Mouse (Mus musculus) layer of hippocampus, postnatal 10 days (tissue): ENCODE measurements around the gene Clta. TPM values are rescaled to one million over a fixed set of nuclear protein-coding genes. Genes with fewer than 3 reads are reported as not detected.

Experiments used
- DNase-seq, 2 experiments: peaks; one replicate each; pipeline ENCODE4 v3.0.0; 2021; ENCODE audit warnings: low spot score in 2 of 2
- long read RNA-seq: library from polyadenylated mRNA; stranded (forward); transcript quantifications from one replicate; pipeline ENCODE4 v2.0.0, GENCODE M21; 2023
- total RNA-seq, 2 experiments: library from RNA; stranded (reverse); gene quantifications; 2 replicates each; pipeline ENCODE4 v1.2.3; 2021

Gene Clta
- 100 to 1,000 TPM; 325 to 347 TPM for total RNA-seq
- long read RNA-seq, transcript Clta-205 (7 exons, 1,135 nt), result major isoform, 124 of 250 reads
- long read RNA-seq, transcript Clta-204 (6 exons, 1,099 nt), result minor isoform, 58 of 250 reads
- long read RNA-seq, transcript Clta-203 (6 exons, 1,121 nt), result minor isoform, 5 of 250 reads
- long read RNA-seq, transcript Clta-206 (5 exons, 1,079 nt), result minor isoform, 34 of 250 reads
- long read RNA-seq, partial matches to known transcripts, result 12 of 250 reads
- long read RNA-seq, other reads (novel, unspliced or antisense), result 15 of 250 reads

DNA sequence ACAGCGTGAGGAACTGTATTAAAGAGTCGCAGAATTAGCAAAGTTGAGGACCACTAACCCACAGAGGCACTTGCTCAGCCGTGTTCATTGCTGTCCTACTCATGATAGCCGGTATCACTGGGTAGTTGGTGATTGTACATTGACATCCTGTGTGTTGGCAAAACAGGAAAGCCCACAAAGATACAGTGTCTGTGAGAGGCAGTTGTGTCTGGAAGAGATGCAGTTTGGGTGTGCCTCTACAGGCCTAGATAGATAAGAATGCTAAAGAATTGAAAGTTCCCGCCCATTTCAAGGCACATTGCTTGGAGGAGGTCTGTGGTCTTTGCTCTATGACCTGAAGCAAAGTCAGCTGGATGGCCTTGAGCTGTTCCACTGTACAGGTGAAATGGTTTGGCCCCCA, at the start of gene Clta:
TSS of gene Clta (plus strand) at position 327 of the 400 bp plus-strand sequence.
- DNase-seq, result no peak

DNA sequence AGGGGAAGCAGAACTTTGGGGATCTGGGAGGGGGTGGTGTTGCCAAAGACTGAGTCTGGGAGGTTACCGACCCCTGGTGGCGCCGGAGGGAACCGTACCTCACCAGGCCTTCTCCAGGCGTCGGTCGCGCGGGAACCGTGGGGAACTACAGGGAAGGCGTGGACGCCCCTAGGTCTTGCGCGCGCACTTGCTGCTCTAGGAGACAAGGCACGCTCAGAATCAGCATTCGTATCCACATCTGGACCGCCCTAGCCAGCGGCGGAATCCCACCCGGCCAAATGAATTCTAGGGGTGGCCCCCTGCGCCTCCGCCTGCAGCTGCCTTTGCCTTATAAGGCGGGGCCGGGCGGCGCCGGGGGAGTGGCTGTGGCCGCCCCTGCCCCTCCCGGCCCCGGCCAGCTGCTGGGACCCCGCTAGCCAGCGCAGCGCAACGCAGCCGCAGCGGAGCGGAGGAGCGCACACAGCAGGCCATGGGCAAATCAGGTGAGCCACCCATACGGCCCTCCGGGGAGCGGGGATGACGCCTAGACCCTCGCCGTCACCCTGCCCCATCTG, 46.9 kb upstream of the Clta start, which contains the start of gene Glipr2:
TSS of gene Glipr2 (plus strand) at position 110 of the 554 bp plus-strand sequence.
- peak; percentile 85 to 86 for DNase-seq

DNA sequence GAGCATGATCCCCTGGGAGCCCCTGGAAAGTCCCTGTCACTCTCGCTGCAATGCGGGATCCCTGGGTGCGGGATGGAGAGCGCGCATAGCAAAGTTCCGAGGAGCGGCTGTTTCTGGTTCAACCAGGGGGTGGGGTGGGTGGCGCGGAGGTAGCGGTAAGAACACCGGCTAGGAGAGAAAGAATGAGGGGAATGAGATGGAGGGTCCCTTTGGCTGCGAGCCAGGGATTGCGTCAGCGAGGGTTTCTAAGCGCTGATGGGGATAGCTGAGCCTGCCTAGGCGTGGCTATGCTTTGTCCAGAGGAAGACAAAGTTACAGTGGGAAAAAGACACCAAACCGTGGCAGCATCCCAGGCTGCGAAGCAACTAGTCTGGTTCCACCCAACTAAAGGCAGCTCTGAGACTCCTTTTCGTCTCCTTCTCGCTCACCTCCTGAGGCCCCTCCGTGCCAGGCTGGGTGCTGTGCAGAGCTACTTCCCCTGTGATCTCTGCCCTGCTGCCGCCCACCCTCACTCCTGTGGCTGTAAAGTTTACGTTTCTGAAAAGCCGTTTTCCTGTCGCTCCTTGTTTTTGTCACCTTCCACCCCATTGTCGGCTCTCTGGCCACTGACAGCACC, 46.3 kb upstream of the Clta start:
- DNase-seq, result peak; percentile 44 to 60

GRCm38 (mm10) chr4:43959523-43960179, 44.6 kb upstream of the Clta start:
- DNase-seq, result no peak

DNA sequence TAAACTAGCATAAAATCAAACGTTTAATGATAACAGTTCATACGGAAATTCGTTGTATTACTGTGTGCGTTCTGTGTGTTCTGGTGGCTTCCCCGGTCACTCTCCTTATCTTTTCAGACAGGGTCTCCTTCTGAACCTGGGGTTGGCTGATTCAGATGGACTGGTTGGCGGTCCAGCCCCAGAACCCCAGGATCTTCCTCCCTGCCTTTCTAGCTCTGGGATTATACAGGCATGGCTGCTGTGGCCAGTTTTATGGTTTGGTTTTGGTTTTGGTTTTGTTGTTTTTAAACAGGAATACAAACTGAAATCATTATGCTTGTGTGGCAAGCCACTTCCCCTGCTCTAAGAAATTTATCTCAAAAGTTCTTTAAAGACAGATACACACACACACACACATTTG, 44.0 kb upstream of the Clta start:
- no peak for DNase-seq

DNA sequence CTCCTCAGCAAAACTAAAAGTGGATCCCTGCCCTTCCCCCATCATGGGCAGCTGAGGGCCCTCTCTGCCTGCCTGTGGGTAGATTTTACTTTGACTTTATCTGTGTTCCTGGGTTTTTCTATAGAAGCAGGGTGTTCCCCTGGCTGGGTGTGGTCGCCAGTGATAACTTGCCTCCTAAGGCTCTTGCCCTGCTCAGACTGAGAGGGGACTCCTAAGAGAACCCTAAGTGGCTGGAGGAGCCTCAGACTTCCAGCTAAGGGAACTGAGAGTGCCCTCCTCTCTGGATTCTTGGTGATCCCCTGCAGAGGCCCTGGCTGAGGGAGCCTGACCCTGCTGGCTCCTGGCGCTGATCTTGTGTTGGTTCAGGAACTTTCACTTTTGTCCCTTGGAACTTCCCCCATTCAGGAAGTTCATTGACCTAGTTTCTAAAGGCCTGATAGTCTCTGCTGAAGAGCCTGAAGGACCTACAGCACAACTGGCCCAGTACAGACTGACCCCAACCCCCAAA, 39.9 kb upstream of the Clta start:
- no peak for DNase-seq

- DNase-seq, result no peak
Measured at GRCm38 (mm10) chr4:43964951-43965684, 39.1 kb upstream of the Clta start.

DNA sequence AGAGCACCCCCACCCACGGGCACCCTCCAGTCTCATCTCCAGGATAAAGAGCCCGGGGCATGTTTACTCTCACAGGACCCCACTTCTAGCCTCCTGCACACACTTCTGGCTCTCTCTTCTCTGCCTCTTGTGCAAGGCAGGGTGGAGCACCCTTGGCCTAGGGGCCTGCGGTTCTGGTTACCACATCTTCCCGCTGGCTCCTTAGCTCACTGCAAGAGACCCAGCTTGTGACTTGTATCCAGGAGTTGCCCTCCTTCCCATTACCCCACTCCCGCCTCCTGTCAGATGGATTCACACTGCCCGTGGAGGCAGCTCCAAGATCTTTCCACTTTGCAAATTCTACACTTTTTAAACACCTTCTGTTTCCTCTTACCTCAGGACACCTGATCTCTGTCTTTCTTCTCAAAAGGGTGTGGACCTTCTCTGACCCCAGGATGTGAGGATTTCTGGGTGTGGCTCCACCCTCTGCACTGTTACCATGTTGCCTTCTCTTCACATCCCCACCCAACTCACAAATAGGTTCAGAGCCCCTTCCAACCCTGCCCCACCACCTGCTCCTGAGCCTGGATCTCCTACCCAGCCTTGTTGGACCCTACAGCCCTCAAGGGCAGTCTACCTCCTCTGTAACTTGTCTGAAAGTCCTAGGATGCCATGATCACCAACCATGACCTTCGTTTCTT, 38.3 kb upstream of the Clta start:
- no peak for DNase-seq

- peak; percentile 25 to 35 for DNase-seq
Measured at GRCm38 (mm10) chr4:43968650-43969049, 35.6 kb upstream of the Clta start.

- DNase-seq, result no peak
Measured at GRCm38 (mm10) chr4:43969373-43969772, 34.9 kb upstream of the Clta start.

DNA sequence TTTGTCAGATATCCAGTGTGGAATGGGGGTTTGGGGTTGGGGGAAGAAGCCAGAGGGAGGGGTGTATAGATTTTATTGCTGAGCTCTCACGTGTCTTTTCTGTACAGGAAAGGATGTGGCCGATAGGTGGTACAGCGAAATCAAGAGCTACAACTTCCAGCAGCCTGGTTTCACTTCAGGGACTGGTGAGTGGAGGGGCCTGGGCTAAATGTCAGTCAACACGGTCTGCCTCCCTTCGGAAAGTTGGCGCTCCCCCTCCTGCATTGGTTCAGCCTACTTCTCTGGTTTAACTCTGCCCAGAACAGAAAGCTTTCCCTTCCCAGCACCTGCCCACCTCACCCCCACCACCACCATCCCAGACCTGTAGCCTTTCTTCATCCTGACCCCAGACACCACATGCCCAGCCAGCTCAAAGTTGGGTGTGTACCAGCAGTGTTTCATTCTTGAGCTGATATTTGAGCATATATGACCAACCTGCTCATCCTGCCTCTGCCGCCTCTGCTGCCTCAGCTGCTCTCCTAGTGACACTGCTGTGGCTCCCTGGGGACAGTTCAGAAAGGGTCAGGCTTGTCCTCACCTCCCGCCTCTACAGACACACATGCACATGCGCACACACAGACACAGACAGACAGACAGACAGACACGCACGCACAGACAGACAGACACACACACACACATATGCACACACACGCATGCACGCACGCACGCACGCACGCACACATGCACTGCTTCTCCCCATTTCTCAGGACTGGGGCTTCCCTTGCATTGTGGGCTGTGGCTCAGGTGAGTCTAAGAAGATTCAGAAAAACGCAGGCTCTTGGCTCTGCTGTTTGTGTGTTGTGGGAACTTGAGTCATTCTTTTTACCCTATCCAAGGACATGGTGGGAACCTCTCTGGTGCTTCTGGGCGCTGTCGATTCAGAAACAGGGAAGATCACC, 33.6 kb upstream of the Clta start:
- DNase-seq, result no peak

GRCm38 (mm10) chr4:43971541-43972136, 32.6 kb upstream of the Clta start:
- DNase-seq, result no peak

GRCm38 (mm10) chr4:43972137-43972591, 32.1 kb upstream of the Clta start:
- no peak for DNase-seq

- peak; percentile 54 to 63 for DNase-seq
Measured at GRCm38 (mm10) chr4:43973526-43973981, 30.7 kb upstream of the Clta start.

DNA sequence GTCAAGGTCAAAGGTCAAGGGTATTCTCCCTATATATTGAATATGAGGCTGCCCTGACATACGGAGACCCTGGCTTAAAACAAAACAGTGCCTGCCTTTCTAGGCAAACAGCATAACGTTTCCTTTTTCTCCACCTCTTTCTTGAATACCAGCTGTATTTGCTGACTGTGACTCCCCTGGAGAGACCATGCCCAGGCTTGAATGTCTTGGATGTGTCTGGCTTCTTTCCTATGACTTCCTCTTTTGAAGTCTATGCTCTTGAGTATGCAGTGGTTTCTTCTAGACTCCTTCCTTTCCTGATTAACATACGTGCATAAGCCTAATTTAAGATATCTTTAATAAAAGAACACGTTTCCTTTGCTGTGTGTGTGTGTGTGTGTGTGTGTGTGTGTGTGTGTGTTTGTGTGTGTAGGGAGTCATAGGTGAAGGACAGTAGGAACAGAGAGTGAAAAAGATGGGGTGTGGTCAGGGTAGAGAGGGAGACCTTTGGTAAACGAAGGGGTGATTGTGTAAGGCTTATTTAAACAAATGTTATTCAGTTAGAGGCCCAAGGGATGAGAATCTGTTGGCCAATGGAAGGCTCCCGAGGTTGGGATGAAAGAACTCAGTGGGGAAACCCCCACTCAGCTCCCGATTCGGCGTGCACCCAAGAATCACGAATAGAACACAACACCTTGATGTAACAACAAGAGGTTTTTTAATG, 29.2 kb upstream of the Clta start:
- no peak for DNase-seq

DNA sequence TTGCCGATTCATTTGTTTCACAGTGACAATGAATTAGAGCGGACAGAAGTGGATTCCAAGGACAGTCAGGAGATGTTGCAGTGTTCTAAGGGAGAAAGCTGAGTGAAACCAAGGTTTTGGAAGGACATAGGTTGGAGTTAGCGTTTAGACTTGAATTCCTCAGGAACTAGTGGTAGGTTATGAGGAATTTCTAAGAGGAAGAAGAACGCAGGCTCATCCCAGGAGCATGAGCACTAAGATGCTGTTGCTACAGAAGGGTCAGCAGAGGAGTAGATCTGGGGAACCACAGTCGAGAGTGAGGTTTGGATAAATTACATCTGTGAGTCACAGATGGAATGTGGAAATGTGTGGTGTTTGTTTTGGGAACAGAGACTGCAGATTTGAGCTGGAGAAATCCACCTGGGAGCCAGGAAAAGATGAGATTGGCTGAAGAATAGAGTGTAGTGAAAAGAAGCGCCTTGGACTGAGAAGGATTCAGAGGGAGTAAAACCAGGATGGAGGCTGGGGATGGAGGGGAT, 28.0 kb upstream of the Clta start:
- DNase-seq, result no peak

DNA sequence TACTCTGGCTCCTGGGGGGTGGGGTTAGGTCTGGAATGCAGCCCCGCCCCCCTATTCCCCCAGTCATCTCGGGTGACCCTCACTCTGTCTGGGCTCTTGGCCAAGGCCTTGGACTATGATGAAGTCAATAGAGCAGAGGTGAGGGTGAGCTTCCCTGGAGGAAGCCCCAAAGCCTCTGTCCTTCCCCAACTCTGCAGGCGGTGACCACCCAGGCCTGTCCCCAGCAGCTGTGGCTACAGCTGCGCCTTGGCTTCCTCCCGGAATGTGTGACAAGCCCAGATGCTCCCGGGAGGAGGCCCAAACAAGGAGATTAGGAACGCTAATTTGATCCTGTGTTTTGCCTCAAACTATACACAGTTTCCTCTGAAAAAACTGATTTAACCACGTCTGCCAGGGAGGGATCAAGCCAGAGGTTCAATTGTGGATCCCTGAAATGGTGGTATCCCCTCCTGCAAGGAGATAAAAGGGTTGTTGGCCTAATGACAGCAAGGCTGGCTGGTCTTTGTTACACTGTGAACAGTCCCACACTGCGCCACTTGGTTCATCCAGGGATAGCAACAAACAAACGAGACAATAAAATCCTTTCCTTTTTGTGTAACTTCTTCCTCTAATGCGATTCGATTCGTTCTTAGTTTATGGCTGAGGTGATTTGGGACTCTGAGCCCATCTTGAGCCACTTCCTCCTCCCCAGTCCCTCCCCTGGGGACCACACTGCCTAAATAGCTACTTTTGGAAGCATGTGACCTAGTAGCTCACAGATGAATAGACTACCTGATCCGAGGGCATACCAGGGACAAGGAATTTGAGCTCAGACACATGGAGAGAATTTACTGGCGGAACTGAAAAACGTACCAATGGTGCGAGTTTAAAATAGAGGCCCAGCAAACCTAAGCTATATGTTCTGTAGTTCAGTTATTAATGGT, 25.5 kb upstream of the Clta start:
- DNase-seq, result peak in 1 of 2 experiments; percentile 16
